Mouse (Mus musculus) gastrocnemius, adult 18-20 months (tissue): ENCODE measurements at regions not wholly inside any gene's neighbourhood (a gene's known extent, or its start where the extent isn't known, plus 50 kb on each side); places are given as distances from the start of the nearest gene placed in this dataset.

ENCODE experiments used
- DNase-seq: peaks from one replicate; pipeline ENCODE4 v3.0.0; 2021; ENCODE audit warnings: low spot score

- peak; percentile 11 for DNase-seq
Observed at GRCm38 (mm10) chr4:10774557-10775215, 99.6 kb upstream of the 2610301B20Rik start.

- DNase-seq, result no peak
Observed at GRCm38 (mm10) chr4:10786701-10787100, 87.6 kb upstream of the 2610301B20Rik start.

GRCm38 (mm10) chr4:10788306-10788705 lies 86.0 kb upstream of the 2610301B20Rik start:
- DNase-seq, result no peak

GRCm38 (mm10) chr4:10789141-10789540 lies 85.2 kb upstream of the 2610301B20Rik start:
- peak; percentile 10 for DNase-seq

- no peak for DNase-seq
Observed at GRCm38 (mm10) chr4:10792628-10793027, 81.7 kb upstream of the 2610301B20Rik start.

GRCm38 (mm10) chr4:10794471-10794870 lies 79.8 kb upstream of the 2610301B20Rik start:
- DNase-seq, result no peak

GRCm38 (mm10) chr4:10800780-10801553 lies 73.3 kb upstream of the 2610301B20Rik start:
- no peak for DNase-seq

GRCm38 (mm10) chr4:10804735-10805134 lies 69.6 kb upstream of the 2610301B20Rik start:
- DNase-seq, result no peak

- DNase-seq, result no peak
Observed at GRCm38 (mm10) chr4:10807260-10807659, 67.0 kb upstream of the 2610301B20Rik start.

- DNase-seq, result no peak
Observed at GRCm38 (mm10) chr4:10812931-10813330, 61.4 kb upstream of the 2610301B20Rik start.
